Mouse (Mus musculus): ENCODE measurements around the gene Ciart. TPM values are rescaled to one million over a fixed set of nuclear protein-coding genes. Genes with fewer than 3 reads are reported as not detected.

The Ciart gene
- 5.3 and 6.4 TPM in 2 replicates for polyA plus RNA-seq (2014; fragmentation: Nextera tagmentation; extraction: Ambion mirVana)

- no peaks in the 10 kb centered on the region for H3K9me3 ChIP-seq (ENCODE audit: low read depth, low read length)
- H3K4me1 ChIP-seq (ENCODE audit: insufficient read depth): no peaks in the 10 kb centered on the region
- DNase-seq (peak; percentile 98), ATAC-seq (ENCODE audit: insufficient read depth) (peak; percentile 99)
- H3K9ac ChIP-seq: peak within 1 kb of the TSS; percentile 48
- no peak for TF ChIP-seq CTCF (IDR thresholded peaks at IDR 0.05; ENCODE audit: low read depth)
- no peaks in the 10 kb centered on the region for H3K27me3 ChIP-seq (ENCODE audit: insufficient read depth, low read length)
- WGBS: under 1% methylated on average over 66 of the region's 66 CpGs
- peak within 1 kb of the TSS; percentile 42; the same call in 1 of the 2 replicates for H3K27ac ChIP-seq (ENCODE audit: low read depth)
- H3K36me3 ChIP-seq (ENCODE audit: insufficient read depth): 0 out of 2 replicates have a peak, but pooled peaks cover 4% of the 10 kb centered on the region
- H3K4me3 ChIP-seq (ENCODE audit: low read depth, low read length): peak within 1 kb of the TSS; percentile 42
- H3K4me2 ChIP-seq: peak within 1 kb of the TSS; percentile 83
Observed at GRCm38 (mm10) chr3:95881979-95882815, at the start of gene Ciart. Ciart (minus strand) TSS chr3:95882251.

GRCm38 (mm10) chr3:95931471-95931870 is 49.4 kb upstream of the Ciart start:
- WGBS: 78% methylated on average over 1 of the region's 1 CpGs
- Histone ChIP-seq H3K4me1 (ENCODE audit: insufficient read depth) (no peaks in the 10 kb centered on the region), H3K4me3 (ENCODE audit: low read depth, low read length) (no peak overlapping the region), H3K9ac (no peak overlapping the region), H3K27me3 (ENCODE audit: insufficient read depth, low read length) (no peaks in the 10 kb centered on the region), H3K27ac (ENCODE audit: low read depth) (no peak overlapping the region), H3K4me2 (peak overlapping the region; percentile 64), H3K9me3 (ENCODE audit: low read depth, low read length) (no peaks in the 10 kb centered on the region), H3K36me3 (ENCODE audit: insufficient read depth) (peaks cover 24% of the 10 kb centered on the region)
- DNase-seq (no peak), ATAC-seq (ENCODE audit: insufficient read depth) (no peak)
- TF ChIP-seq CTCF (IDR thresholded peaks at IDR 0.05; ENCODE audit: low read depth): no peak

- H3K36me3 ChIP-seq (ENCODE audit: insufficient read depth): peaks cover 19% of the 10 kb centered on the region
- peak; percentile 43 for DNase-seq
Observed at GRCm38 (mm10) chr3:95930471-95930789, 48.4 kb upstream of the Ciart start.

GRCm38 (mm10) chr3:95929581-95930470 is 47.8 kb upstream of the Ciart start:
- H3K27me3 ChIP-seq (ENCODE audit: insufficient read depth, low read length): no peaks in the 10 kb centered on the region
- H3K9ac ChIP-seq: peak overlapping the region; percentile 97
- no peaks in the 10 kb centered on the region for H3K9me3 ChIP-seq (ENCODE audit: low read depth, low read length)
- ATAC-seq (ENCODE audit: insufficient read depth) (peak; percentile 32; the same call in 1 of the 2 replicates), DNase-seq (peak; percentile 77)
- peak overlapping the region; percentile 64 for H3K4me2 ChIP-seq
- H3K27ac ChIP-seq (ENCODE audit: low read depth): peak overlapping the region; percentile 94
- H3K4me3 ChIP-seq (ENCODE audit: low read depth, low read length): peak overlapping the region; percentile 94
- no peaks in the 10 kb centered on the region for H3K4me1 ChIP-seq (ENCODE audit: insufficient read depth)
- WGBS: under 1% methylated on average over 105 of the region's 105 CpGs
- no peak for TF ChIP-seq CTCF (IDR thresholded peaks at IDR 0.05; ENCODE audit: low read depth)
- H3K36me3 ChIP-seq (ENCODE audit: insufficient read depth): peaks cover 13% of the 10 kb centered on the region

More at GRCm38 (mm10) chr3:95930471-95930789, 48.4 kb upstream of the Ciart start:
- Histone ChIP-seq H3K9me3 (ENCODE audit: low read depth, low read length) (no peaks in the 10 kb centered on the region), H3K27me3 (ENCODE audit: insufficient read depth, low read length) (no peaks in the 10 kb centered on the region), H3K9ac (peak overlapping the region; percentile 97), H3K27ac (ENCODE audit: low read depth) (peak overlapping the region; percentile 94), H3K4me3 (ENCODE audit: low read depth, low read length) (peak overlapping the region; percentile 94), H3K4me2 (peak overlapping the region; percentile 64), H3K4me1 (ENCODE audit: insufficient read depth) (no peaks in the 10 kb centered on the region)
- WGBS: under 1% methylated on average over 5 of the region's 5 CpGs
- no peak for TF ChIP-seq CTCF (IDR thresholded peaks at IDR 0.05; ENCODE audit: low read depth)
- ATAC-seq (ENCODE audit: insufficient read depth): no peak

GRCm38 (mm10) chr3:95928658-95929503 is 46.8 kb upstream of the Ciart start, which contains the start of gene Anp32e:
Anp32e (plus strand) TSS chr3:95929246.
- H3K27me3 ChIP-seq (ENCODE audit: insufficient read depth, low read length): no peaks in the 10 kb centered on the region
- DNase-seq: peak; percentile 98
- H3K36me3 ChIP-seq (ENCODE audit: insufficient read depth): peaks cover 3% of the 10 kb centered on the region
- WGBS: under 1% methylated on average over 49 of the region's 49 CpGs
- no peaks in the 10 kb centered on the region for H3K9me3 ChIP-seq (ENCODE audit: low read depth, low read length)
- peak within 1 kb of the TSS; percentile 94 for H3K27ac ChIP-seq (ENCODE audit: low read depth)
- no peak for TF ChIP-seq CTCF (IDR thresholded peaks at IDR 0.05; ENCODE audit: low read depth)
- peak within 1 kb of the TSS; percentile 97 for H3K9ac ChIP-seq
- H3K4me3 ChIP-seq (ENCODE audit: low read depth, low read length): peak within 1 kb of the TSS; percentile 94
- no peaks in the 10 kb centered on the region for H3K4me1 ChIP-seq (ENCODE audit: insufficient read depth)
- peak within 1 kb of the TSS; percentile 64 for H3K4me2 ChIP-seq
- ATAC-seq (ENCODE audit: insufficient read depth): peak; percentile 100

GRCm38 (mm10) chr3:95928261-95928657 is 46.2 kb upstream of the Ciart start:
- peak overlapping the region; percentile 94 for H3K4me3 ChIP-seq (ENCODE audit: low read depth, low read length)
- H3K36me3 ChIP-seq (ENCODE audit: insufficient read depth): no peaks in the 10 kb centered on the region
- WGBS: 48% methylated on average over 6 of the region's 6 CpGs
- no peaks in the 10 kb centered on the region for H3K27me3 ChIP-seq (ENCODE audit: insufficient read depth, low read length)
- no peak for ATAC-seq (ENCODE audit: insufficient read depth)
- peak overlapping the region; percentile 70 for H3K9ac ChIP-seq
- no peak for TF ChIP-seq CTCF (IDR thresholded peaks at IDR 0.05; ENCODE audit: low read depth)
- H3K4me2 ChIP-seq: peak overlapping the region; percentile 64
- H3K4me1 ChIP-seq (ENCODE audit: insufficient read depth): no peaks in the 10 kb centered on the region
- no peak for DNase-seq
- H3K27ac ChIP-seq (ENCODE audit: low read depth): peak overlapping the region; percentile 91
- no peaks in the 10 kb centered on the region for H3K9me3 ChIP-seq (ENCODE audit: low read depth, low read length)

Measured in lung, embryonic 14.5 days (tissue).